Mouse (Mus musculus): Measurements from ENCODE around the gene Strap.

GRCm38 (mm10) chr6:137766177-137766576, 31.3 kb downstream of the Strap start:
- TF ChIP-seq POLR2A (IDR thresholded peaks at IDR 0.05; ENCODE audit: borderline replicate concordance, extremely low read depth, insufficient read depth, insufficient read length, poor library complexity, severe bottlenecking) (no peak), CTCF (IDR thresholded peaks at IDR 0.05; ENCODE audit: borderline replicate concordance, extremely low read depth, insufficient read depth, insufficient read length) (no peak)

All from brain, embryonic 14.5 days (tissue).